Mouse (Mus musculus): Measurements from ENCODE around the gene Ovol2. TPM values are rescaled to one million over a fixed set of nuclear protein-coding genes. Genes with fewer than 3 reads are reported as not detected.

The Ovol2 gene
- polyA plus RNA-seq (2016; fragmentation: Nextera tagmentation; extraction: Ambion mirVana) = 0.60 TPM in 1 of 2 replicates, not detected in the other

- peak within 1 kb of the TSS; percentile 69 for H3K4me3 ChIP-seq
- no peaks in the 10 kb centered on the region for H3K9me3 ChIP-seq
- under 1% methylated on average over 62 of the region's 62 CpGs for WGBS
- H3K27ac ChIP-seq = peak within 1 kb of the TSS; percentile 17
- H3K36me3 ChIP-seq = no peaks in the 10 kb centered on the region
- H3K27me3 ChIP-seq (ENCODE audit: insufficient read depth, poor library complexity, severe bottlenecking) = peaks cover 89% of the 10 kb centered on the region
- no peak for DNase-seq (ENCODE audit: low spot score)
- peaks cover 37% of the 10 kb centered on the region for H3K4me1 ChIP-seq
These were observed at the start of gene Ovol2 for GRCm38 (mm10) chr2:144331401-144332302. Gene Ovol2, minus strand, starts transcription at chr2:144332146.

- peaks cover 94% of the 10 kb centered on the region for H3K36me3 ChIP-seq
- no peak overlapping the region for H3K27ac ChIP-seq
- H3K27me3 ChIP-seq (ENCODE audit: insufficient read depth, poor library complexity, severe bottlenecking) = no peaks in the 10 kb centered on the region
- H3K4me1 ChIP-seq = no peaks in the 10 kb centered on the region
- no peak for DNase-seq (ENCODE audit: low spot score)
- H3K4me3 ChIP-seq = no peak overlapping the region
- no peaks in the 10 kb centered on the region for H3K9me3 ChIP-seq
- 93% methylated on average over 4 of the region's 4 CpGs for WGBS
These were observed 49.8 kb upstream of the Ovol2 start for GRCm38 (mm10) chr2:144381741-144382140.

GRCm38 (mm10) chr2:144381293-144381692 lies 49.3 kb upstream of the Ovol2 start:
- 81% methylated on average over 3 of the region's 3 CpGs for WGBS
- H3K4me1 ChIP-seq = no peaks in the 10 kb centered on the region
- H3K36me3 ChIP-seq = peaks cover 96% of the 10 kb centered on the region
- no peak for DNase-seq (ENCODE audit: low spot score)
- H3K9me3 ChIP-seq = no peaks in the 10 kb centered on the region
- no peaks in the 10 kb centered on the region for H3K27me3 ChIP-seq (ENCODE audit: insufficient read depth, poor library complexity, severe bottlenecking)
- no peak overlapping the region for H3K27ac ChIP-seq
- no peak overlapping the region for H3K4me3 ChIP-seq

GRCm38 (mm10) chr2:144375063-144375703 lies 43.2 kb upstream of the Ovol2 start:
- Histone ChIP-seq H3K4me3 (no peak overlapping the region), H3K36me3 (peaks cover 74% of the 10 kb centered on the region), H3K27ac (no peak overlapping the region), H3K27me3 (ENCODE audit: insufficient read depth, poor library complexity, severe bottlenecking) (no peaks in the 10 kb centered on the region), H3K4me1 (peaks cover 6% of the 10 kb centered on the region), H3K9me3 (no peaks in the 10 kb centered on the region)
- no peak for DNase-seq (ENCODE audit: low spot score)
- 81% methylated on average over 10 of the region's 10 CpGs for WGBS

GRCm38 (mm10) chr2:144373063-144373462 lies 41.1 kb upstream of the Ovol2 start:
- H3K4me3 ChIP-seq = no peak overlapping the region
- no peaks in the 10 kb centered on the region for H3K9me3 ChIP-seq
- H3K36me3 ChIP-seq = peaks cover 53% of the 10 kb centered on the region
- H3K27me3 ChIP-seq (ENCODE audit: insufficient read depth, poor library complexity, severe bottlenecking) = no peaks in the 10 kb centered on the region
- peaks cover 12% of the 10 kb centered on the region for H3K4me1 ChIP-seq
- no peak overlapping the region for H3K27ac ChIP-seq
- DNase-seq (ENCODE audit: low spot score) = no peak
- 95% methylated on average over 9 of the region's 9 CpGs for WGBS

- Histone ChIP-seq H3K27me3 (ENCODE audit: insufficient read depth, poor library complexity, severe bottlenecking) (no peaks in the 10 kb centered on the region), H3K4me1 (peaks cover 12% of the 10 kb centered on the region)
- 87% methylated on average over 4 of the region's 4 CpGs for WGBS
These were observed 39.6 kb upstream of the Ovol2 start for GRCm38 (mm10) chr2:144371566-144371965.

GRCm38 (mm10) chr2:144369511-144369910 lies 37.6 kb upstream of the Ovol2 start:
- Histone ChIP-seq H3K27me3 (ENCODE audit: insufficient read depth, poor library complexity, severe bottlenecking) (no peaks in the 10 kb centered on the region), H3K4me1 (peaks cover 12% of the 10 kb centered on the region), H3K27ac (peak overlapping the region; percentile 99), H3K9me3 (no peaks in the 10 kb centered on the region), H3K4me3 (peak overlapping the region; percentile 92), H3K36me3 (peaks cover 18% of the 10 kb centered on the region)
- 3% methylated on average over 12 of the region's 12 CpGs for WGBS
- DNase-seq (ENCODE audit: low spot score) = no peak

More at GRCm38 (mm10) chr2:144371566-144371965, 39.6 kb upstream of the Ovol2 start:
- no peak overlapping the region for H3K4me3 ChIP-seq
- H3K9me3 ChIP-seq = no peaks in the 10 kb centered on the region
- DNase-seq (ENCODE audit: low spot score) = no peak
- peaks cover 38% of the 10 kb centered on the region for H3K36me3 ChIP-seq
- H3K27ac ChIP-seq = no peak overlapping the region

- H3K36me3 ChIP-seq = peaks cover 13% of the 10 kb centered on the region
- H3K27me3 ChIP-seq (ENCODE audit: insufficient read depth, poor library complexity, severe bottlenecking) = no peaks in the 10 kb centered on the region
- H3K4me3 ChIP-seq = peak overlapping the region; percentile 92
- no peaks in the 10 kb centered on the region for H3K9me3 ChIP-seq
- peak overlapping the region; percentile 99 for H3K27ac ChIP-seq
- no peak for DNase-seq (ENCODE audit: low spot score)
- H3K4me1 ChIP-seq = peaks cover 12% of the 10 kb centered on the region
- WGBS = under 1% methylated on average over 43 of the region's 43 CpGs
These were observed 37.1 kb upstream of the Ovol2 start for GRCm38 (mm10) chr2:144369020-144369421.

GRCm38 (mm10) chr2:144368400-144369019 lies 36.6 kb upstream of the Ovol2 start, which contains the start of the genes Kat14 and Pet117:
Gene Kat14, plus strand, starts transcription at chr2:144368983.
Gene Pet117, plus strand, starts transcription at chr2:144368996.
- peaks cover 8% of the 10 kb centered on the region for H3K36me3 ChIP-seq
- 5% methylated on average over 38 of the region's 38 CpGs for WGBS
- H3K4me1 ChIP-seq = peaks cover 12% of the 10 kb centered on the region
- peak within 1 kb of the TSS; percentile 92 for H3K4me3 ChIP-seq
- H3K9me3 ChIP-seq = no peaks in the 10 kb centered on the region
- no peaks in the 10 kb centered on the region for H3K27me3 ChIP-seq (ENCODE audit: insufficient read depth, poor library complexity, severe bottlenecking)
- peak; percentile 98 for DNase-seq (ENCODE audit: low spot score)
- H3K27ac ChIP-seq = peak within 1 kb of the TSS; percentile 99

GRCm38 (mm10) chr2:144352843-144353242 lies 20.9 kb upstream of the Ovol2 start:
- DNase-seq (ENCODE audit: low spot score) = no peak
- Histone ChIP-seq H3K36me3 (no peaks in the 10 kb centered on the region), H3K4me3 (no peak overlapping the region), H3K27me3 (ENCODE audit: insufficient read depth, poor library complexity, severe bottlenecking) (no peaks in the 10 kb centered on the region), H3K9me3 (no peaks in the 10 kb centered on the region), H3K4me1 (no peaks in the 10 kb centered on the region), H3K27ac (no peak overlapping the region)
- 78% methylated on average over 11 of the region's 11 CpGs for WGBS

GRCm38 (mm10) chr2:144348525-144348924 lies 16.6 kb upstream of the Ovol2 start:
- no peaks in the 10 kb centered on the region for H3K4me1 ChIP-seq
- 51% methylated on average over 3 of the region's 3 CpGs for WGBS

GRCm38 (mm10) chr2:144343158-144343557 lies 11.2 kb upstream of the Ovol2 start:
- no peaks in the 10 kb centered on the region for H3K36me3 ChIP-seq
- H3K4me1 ChIP-seq = no peaks in the 10 kb centered on the region
- 0 out of 2 replicates have a peak, but pooled peaks cover 4% of the 10 kb centered on the region for H3K27me3 ChIP-seq (ENCODE audit: insufficient read depth, poor library complexity, severe bottlenecking)
- H3K27ac ChIP-seq = no peak overlapping the region
- WGBS = 62% methylated on average over 4 of the region's 4 CpGs
- DNase-seq (ENCODE audit: low spot score) = no peak
- no peak overlapping the region for H3K4me3 ChIP-seq
- no peaks in the 10 kb centered on the region for H3K9me3 ChIP-seq

More at GRCm38 (mm10) chr2:144348525-144348924, 16.6 kb upstream of the Ovol2 start:
- 0 out of 2 replicates have a peak, but pooled peaks cover 4% of the 10 kb centered on the region for H3K27me3 ChIP-seq (ENCODE audit: insufficient read depth, poor library complexity, severe bottlenecking)
- no peak for DNase-seq (ENCODE audit: low spot score)
- no peaks in the 10 kb centered on the region for H3K36me3 ChIP-seq
- H3K27ac ChIP-seq = no peak overlapping the region
- no peak overlapping the region for H3K4me3 ChIP-seq
- H3K9me3 ChIP-seq = no peaks in the 10 kb centered on the region
